Mouse (Mus musculus) heart, adult 2 months (tissue): ENCODE measurements around the gene Mkrn2.

Source experiments
- CTCF ChIP-seq: fragments of 200-600 bp; IDR thresholded peaks from 2 replicates; pipeline ENCODE4 v1.8.1; 2022; ENCODE audit warnings: antibody characterized with exemption, mild to moderate bottlenecking, moderate library complexity
- EP300 ChIP-seq: fragments of 200-500 bp; IDR thresholded peaks from 2 replicates; pipeline ENCODE4 v1.6.1; 2011; ENCODE audit warnings: low read depth, low read length, control low read depth; ENCODE audit not compliant: insufficient read depth
- POLR2A ChIP-seq: fragments of 200-500 bp; IDR thresholded peaks from 2 replicates; pipeline ENCODE4 v1.6.1; 2011; ENCODE audit warnings: mild to moderate bottlenecking, low read depth, low read length, control low read depth; ENCODE audit not compliant: insufficient read depth

DNA sequence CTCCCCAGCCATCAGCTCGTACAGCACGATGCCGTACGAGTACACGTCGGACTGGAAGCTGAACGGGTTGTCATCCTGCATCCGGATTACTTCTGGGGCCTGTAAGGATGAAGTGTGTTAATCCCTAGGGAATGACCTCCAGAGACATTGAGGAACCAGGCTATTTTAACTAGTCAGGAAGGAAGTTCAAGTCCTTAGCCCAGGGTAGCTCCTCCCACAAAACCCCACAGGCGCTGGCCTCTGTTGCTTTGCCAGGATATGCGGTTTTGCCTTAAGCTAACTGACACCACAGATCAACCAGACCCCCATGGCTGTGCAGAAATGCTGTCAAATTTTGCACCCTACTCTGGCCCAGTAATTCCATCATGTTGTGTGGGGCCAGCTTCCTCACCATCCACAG lies 18.1 kb downstream of the Mkrn2 start:
- no peak for TF ChIP-seq POLR2A
- TF ChIP-seq EP300, result no peak
- TF ChIP-seq CTCF, result no peak
